Mouse (Mus musculus) lung, adult 2 months (tissue): ENCODE data around the gene Mmp17. TPM values are rescaled to one million over a fixed set of nuclear protein-coding genes. Genes with fewer than 3 reads are reported as not detected.
A peak's percentile ranks its signal among the peaks of the same experiment; 100 is the strongest.

ENCODE experiments used
- DNase-seq: peaks from one replicate; pipeline ENCODE4 v3.0.0; 2022
- H3K4me1 ChIP-seq: fragments of 200-500 bp; 2 replicates; pipeline ENCODE4 v1.6.1; 2011; ENCODE audit warnings: low read length; ENCODE audit not compliant: control insufficient read depth, insufficient read depth
- H3K4me3 ChIP-seq: fragments of 200-500 bp; replicated peaks from 2 replicates; pipeline ENCODE3; 2011; ENCODE audit warnings: low read depth, mild to moderate bottlenecking, control low read depth, low read length; ENCODE audit errors: extremely low read depth
- CTCF ChIP-seq: fragments of 200-500 bp; IDR thresholded peaks from 2 replicates; pipeline ENCODE4 v1.5.1; 2011; ENCODE audit warnings: mild to moderate bottlenecking, low read length, control low read depth; ENCODE audit not compliant: insufficient read depth
- POLR2A ChIP-seq: fragments of 200-500 bp; IDR thresholded peaks from 2 replicates; pipeline ENCODE4 v1.6.1; 2011; ENCODE audit warnings: low read depth, mild to moderate bottlenecking, control low read depth, low read length, borderline replicate concordance; ENCODE audit errors: extremely low read depth
- WGBS: fragments of 180-500 bp; shearing (Covaris S2); methylation state at CpG from one replicate; pipeline ENCODE4 v1.1.7; 2018; 5-methylcytosine and 5-hydroxymethylcytosine counted together
- polyA plus RNA-seq: library from polyadenylated mRNA; depleted of rRNA; stranded (reverse); fragments of >200 nt; gene quantifications from 2 replicates; pipeline ENCODE4 v1.2.3, GENCODE M21; 2012

Mmp17 gene
- polyA plus RNA-seq, 1 experiment, result 2.6 TPM

DNA sequence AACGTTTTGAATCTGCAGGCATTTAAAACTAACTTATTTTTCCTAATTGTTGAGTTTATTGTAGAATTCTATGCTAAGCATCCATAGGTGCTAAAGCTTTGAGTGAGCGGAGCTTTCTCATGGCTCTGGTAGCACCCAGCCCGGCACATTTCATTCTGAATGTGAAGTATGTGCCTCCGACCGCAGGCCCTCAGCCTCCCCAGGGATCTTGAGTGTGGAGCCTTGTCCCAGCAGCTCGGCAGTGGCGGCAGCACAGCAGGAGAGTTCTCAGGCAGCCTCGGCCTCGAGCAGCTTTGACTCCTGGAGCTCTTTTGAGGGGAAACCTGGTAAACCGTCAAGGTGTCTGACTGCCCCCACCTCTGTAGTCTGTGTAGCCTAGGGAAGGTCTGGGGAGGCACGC lies 24.7 kb upstream of the Mmp17 start:
- Histone ChIP-seq H3K4me1 (no peaks in the 10 kb centered on the region), H3K4me3 (no peak overlapping the region)
- TF ChIP-seq POLR2A, result no peak
- TF ChIP-seq CTCF, result no peak
- WGBS, result 87% methylated on average over 11 of the region's 11 CpGs
- no peak for DNase-seq

DNA sequence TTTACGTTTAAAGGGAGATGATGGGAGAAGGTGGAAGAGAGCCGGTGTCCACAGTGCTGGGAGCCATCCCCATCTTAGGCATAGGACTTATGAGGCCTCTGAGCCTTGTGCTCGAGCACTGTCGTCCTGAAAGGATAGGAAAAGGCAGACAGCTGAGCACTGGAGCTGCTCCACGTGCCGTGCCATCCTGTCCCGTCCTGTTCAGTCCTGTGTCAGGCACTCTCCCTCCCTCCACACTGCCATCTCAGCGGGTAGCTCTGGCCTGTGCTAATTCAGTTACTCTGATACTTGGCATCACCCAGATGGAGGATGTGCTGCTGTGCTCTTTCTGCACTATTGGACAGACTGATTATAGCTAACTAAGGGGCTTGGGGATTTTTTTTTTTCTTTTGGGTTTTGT lies 21.6 kb upstream of the Mmp17 start:
- no peak for DNase-seq
- TF ChIP-seq POLR2A (no peak), CTCF (no peak)
- WGBS, result 97% methylated on average over 8 of the region's 8 CpGs

GRCm38 (mm10) chr5:129568596-129568995 lies 15.4 kb upstream of the Mmp17 start:
- H3K4me1 ChIP-seq, result no peaks in the 10 kb centered on the region
- H3K4me3 ChIP-seq, result no peak overlapping the region
- 91% methylated on average over 4 of the region's 4 CpGs for WGBS
- DNase-seq, result no peak
- no peak for TF ChIP-seq CTCF
- no peak for TF ChIP-seq POLR2A

More for the DNA sequence above, 21.6 kb upstream of the Mmp17 start:
- no peak overlapping the region for H3K4me3 ChIP-seq
- H3K4me1 ChIP-seq, result no peaks in the 10 kb centered on the region

DNA sequence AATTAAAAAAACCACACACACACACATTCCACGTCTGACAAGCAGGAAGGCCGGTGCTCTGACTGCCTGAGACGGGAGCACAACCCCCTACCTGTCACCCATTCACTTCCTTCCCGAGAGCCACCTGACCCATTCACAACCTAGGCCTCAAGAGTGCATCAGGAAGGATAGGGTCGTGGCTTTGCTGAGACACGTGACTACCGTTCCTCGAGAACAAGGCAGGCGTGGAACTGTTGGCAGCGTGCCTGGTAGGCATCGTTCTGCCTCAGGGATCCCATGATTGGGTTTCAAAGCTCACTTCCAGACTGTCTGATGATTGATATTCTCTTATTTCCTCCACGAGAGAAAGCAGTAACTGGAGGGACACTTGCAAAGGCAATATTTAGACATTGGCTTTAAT lies 5.8 kb upstream of the Mmp17 start:
- H3K4me1 ChIP-seq, result no peaks in the 10 kb centered on the region
- H3K4me3 ChIP-seq, result no peak overlapping the region
- WGBS, result 12% methylated on average over 12 of the region's 12 CpGs
- TF ChIP-seq CTCF, result no peak
- TF ChIP-seq POLR2A, result no peak
- no peak for DNase-seq

DNA sequence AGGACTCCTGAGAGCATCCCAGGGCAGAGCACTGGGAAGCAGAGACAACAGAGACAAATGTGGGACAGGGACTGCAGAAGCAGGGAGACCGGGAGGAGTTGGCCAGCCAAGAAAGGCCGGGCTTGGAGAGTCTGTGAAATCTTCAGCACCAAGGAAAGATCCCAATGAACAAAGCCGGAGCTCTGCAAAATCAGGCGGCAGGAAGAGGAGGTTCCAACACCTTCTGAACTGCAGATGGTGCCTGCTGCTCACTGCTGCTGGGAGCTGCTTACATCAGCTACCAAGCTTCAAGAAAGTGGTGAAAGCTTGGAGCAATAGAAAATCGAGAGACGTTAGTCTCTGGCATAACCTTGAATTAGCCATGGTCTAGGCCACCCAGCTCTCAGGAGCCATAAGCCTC lies 3.9 kb upstream of the Mmp17 start:
- WGBS, result 16% methylated on average over 6 of the region's 6 CpGs
- no peaks in the 10 kb centered on the region; the same call in 1 of the 2 replicates for H3K4me1 ChIP-seq
- TF ChIP-seq POLR2A, result no peak
- no peak for TF ChIP-seq CTCF
- DNase-seq, result no peak
- H3K4me3 ChIP-seq, result no peak overlapping the region

DNA sequence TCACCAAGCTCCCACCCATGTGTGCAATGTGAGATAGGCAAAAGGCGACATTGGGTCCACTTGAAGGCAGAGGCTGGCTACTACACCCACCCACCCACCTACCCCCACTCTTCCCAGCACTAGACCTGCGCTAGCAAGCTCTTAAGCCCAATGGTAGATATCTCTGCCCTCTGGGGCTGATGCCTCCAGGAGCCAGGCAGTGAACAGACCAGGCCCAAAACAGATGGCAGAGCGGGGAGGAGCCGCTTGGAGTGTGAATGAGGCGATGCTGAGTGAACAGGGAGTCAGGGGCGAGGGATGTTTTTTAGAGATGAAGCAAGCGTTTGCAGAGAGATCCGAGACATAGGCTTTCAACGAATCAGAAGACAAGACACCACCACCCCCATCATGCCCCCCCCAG lies 3.4 kb upstream of the Mmp17 start:
- no peaks in the 10 kb centered on the region; the same call in 1 of the 2 replicates for H3K4me1 ChIP-seq
- no peak for DNase-seq
- TF ChIP-seq POLR2A (no peak), CTCF (no peak)
- 54% methylated on average over 9 of the region's 9 CpGs for WGBS
- no peak overlapping the region for H3K4me3 ChIP-seq

DNA sequence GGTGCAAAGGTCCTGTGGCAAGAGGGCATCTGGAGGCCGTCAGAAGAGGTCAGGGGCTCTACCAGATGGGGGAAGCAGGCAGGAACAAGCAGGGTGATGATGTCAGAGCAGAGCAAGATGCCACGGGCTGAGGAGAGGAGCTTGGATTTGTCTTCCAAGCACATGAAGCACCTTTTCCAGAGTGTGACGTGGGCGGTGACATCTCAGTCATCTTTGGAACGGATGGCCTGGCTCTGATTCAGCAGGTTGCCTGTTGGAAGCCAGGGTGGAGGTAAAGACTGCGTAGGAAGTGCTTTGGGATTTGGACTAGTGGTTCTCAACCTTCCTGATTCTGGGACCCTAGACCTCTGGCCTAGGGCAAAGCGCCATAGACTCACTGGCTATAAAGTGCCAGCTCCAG lies 3.0 kb upstream of the Mmp17 start:
- no peak for TF ChIP-seq POLR2A
- no peak for TF ChIP-seq CTCF
- H3K4me1 ChIP-seq, result peaks cover 4% of the 10 kb centered on the region; the same call in 1 of the 2 replicates
- DNase-seq, result no peak
- H3K4me3 ChIP-seq, result no peak overlapping the region
- WGBS, result 61% methylated on average over 7 of the region's 7 CpGs

- Histone ChIP-seq H3K4me1 (peaks cover 4% of the 10 kb centered on the region; the same call in 1 of the 2 replicates), H3K4me3 (peak overlapping the region; percentile 50)
- 1% methylated on average over 12 of the region's 12 CpGs for WGBS
- no peak for DNase-seq
- TF ChIP-seq POLR2A, result no peak
- TF ChIP-seq CTCF, result no peak
Measured at GRCm38 (mm10) chr5:129583331-129583730, 638 bp upstream of the Mmp17 start.

GRCm38 (mm10) chr5:129584583-129585541 lies 893 bp downstream of the Mmp17 start:
- TF ChIP-seq POLR2A, result no peak
- no peak for TF ChIP-seq CTCF
- peak overlapping the region; percentile 50 for H3K4me3 ChIP-seq
- peaks cover 4% of the 10 kb centered on the region; the same call in 1 of the 2 replicates for H3K4me1 ChIP-seq
- peak; percentile 41 for DNase-seq
- WGBS, result under 1% methylated on average over 70 of the region's 76 CpGs

DNA sequence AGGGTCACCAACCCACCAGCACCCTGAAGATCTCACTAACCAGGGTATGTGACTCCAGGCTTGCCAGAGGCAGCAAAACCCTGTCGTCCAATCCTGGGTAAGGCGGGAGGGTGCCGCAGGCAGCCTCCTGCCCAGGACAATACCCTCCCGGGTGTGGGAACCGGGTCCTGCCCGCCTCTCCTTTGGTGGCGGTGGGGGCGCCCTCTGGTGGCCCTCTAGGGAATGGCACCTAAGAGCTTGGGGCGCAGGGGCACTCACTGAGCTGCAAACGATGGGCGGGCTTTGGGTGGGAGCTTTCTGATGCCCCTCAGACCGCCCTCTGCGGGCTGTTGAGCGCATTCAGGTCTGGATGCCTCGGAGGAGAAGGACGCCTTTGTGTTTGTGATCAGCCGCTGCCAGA lies 2.0 kb downstream of the Mmp17 start:
- WGBS, result under 1% methylated on average over 17 of the region's 17 CpGs
- TF ChIP-seq POLR2A, result no peak
- peak; percentile 37 for TF ChIP-seq CTCF

More for the DNA sequence above, 2.0 kb downstream of the Mmp17 start:
- peak; percentile 83 for DNase-seq
- H3K4me1 ChIP-seq, result peaks cover 4% of the 10 kb centered on the region; the same call in 1 of the 2 replicates
- peak overlapping the region; percentile 46 for H3K4me3 ChIP-seq
